Mouse (Mus musculus) heart, postnatal 0 days (tissue): ENCODE measurements around the gene Cmtm8.

Source experiments
- CTCF ChIP-seq: IDR thresholded peaks from 2 replicates; pipeline ENCODE4 v1.5.1; 2016; ENCODE audit warnings: antibody characterized with exemption, control low read depth, low read depth
- EP300 ChIP-seq: IDR thresholded peaks from 2 replicates; pipeline ENCODE4 v1.6.1; 2016; ENCODE audit warnings: antibody characterized with exemption, low read depth

- TF ChIP-seq CTCF (no peak), EP300 (no peak)
These were observed 32.0 kb downstream of the Cmtm8 start for GRCm38 (mm10) chr9:114812001-114812400.
